Mouse (Mus musculus) urinary bladder, postnatal 10 days (tissue): ENCODE measurements around the gene Nt5e.
"Not testable (repeated sequence)": the region's sequence is repeated elsewhere in the genome, so short reads cannot be mapped to it uniquely, and the experiment has no call there.

ENCODE experiments used
- DNase-seq: peaks from one replicate; pipeline ENCODE4 v3.0.0; 2022; ENCODE audit warnings: low spot score

The Nt5e gene

GRCm38 (mm10) chr9:88326930-88327901 is at the start of gene Nt5e:
Gene Nt5e, plus strand, starts transcription at chr9:88327197.
- peak; percentile 46 for DNase-seq

- no peak for DNase-seq
These were observed 49.4 kb upstream of the Nt5e start for GRCm38 (mm10) chr9:88277588-88277987.

DNA sequence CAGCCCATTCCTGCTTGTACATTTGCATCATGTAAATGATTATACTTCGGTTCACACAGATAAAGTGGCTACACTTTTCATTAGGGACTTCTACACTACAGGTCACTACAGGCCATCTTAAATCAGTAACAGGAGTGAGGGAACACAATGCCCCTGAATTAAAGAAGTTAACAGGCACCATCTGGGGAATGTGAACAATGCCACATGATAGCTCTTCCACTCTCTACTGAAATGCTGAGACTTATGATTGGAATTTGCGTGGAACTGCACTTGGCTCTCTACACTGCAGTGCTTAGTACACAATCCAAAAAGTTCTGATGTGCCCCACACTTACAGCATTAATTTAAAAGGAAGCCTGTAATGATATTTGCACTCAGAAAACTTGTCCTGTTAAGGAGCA is 47.3 kb upstream of the Nt5e start:
- DNase-seq, result no peak

GRCm38 (mm10) chr9:88289568-88290168 is 37.3 kb upstream of the Nt5e start:
- no peak for DNase-seq

DNA sequence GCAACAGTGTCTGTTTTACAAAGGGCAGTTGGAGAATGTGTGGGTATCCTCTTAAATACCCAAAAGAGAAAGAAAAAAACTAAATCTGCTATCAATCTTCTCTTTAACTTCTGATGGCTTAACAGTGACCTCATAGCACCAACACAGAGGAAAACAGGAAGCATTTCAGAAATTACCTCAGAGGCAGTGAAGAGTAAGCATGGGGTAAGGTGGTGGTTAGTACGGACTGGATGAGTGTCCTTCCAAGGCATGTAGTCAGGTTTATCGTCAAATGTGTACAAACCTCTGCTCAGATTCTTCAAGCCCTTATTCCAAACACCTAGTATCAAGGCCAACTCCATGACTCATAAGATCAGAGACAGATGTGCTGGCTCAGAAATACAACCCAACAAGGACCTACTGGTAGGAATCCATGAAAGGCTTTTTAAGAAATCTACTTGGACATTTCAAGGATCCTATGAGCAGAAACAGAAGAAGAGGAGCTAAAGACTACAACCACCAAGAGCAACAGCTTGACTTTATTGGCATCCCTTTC is 34.1 kb upstream of the Nt5e start:
- DNase-seq, result no peak

DNA sequence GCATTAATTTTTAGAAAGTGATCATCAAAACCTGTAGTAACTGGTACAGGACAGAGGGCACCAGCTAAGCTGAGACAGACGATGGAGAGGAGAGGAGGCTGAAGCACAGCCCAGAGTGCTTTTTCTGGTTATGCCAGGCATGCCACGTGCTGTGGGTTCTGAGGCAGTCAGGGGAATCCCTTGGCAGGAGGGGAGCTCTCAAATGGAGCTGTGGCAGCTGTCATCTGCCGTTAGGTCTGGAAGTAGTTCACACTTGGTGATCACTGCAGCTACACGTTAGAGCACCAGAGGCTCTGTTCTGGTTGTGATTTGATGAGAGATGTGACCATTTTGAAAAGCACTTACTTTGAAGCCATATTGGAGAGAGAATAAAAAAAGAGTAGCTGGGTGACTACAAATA is 31.2 kb upstream of the Nt5e start:
- DNase-seq, result no peak

DNA sequence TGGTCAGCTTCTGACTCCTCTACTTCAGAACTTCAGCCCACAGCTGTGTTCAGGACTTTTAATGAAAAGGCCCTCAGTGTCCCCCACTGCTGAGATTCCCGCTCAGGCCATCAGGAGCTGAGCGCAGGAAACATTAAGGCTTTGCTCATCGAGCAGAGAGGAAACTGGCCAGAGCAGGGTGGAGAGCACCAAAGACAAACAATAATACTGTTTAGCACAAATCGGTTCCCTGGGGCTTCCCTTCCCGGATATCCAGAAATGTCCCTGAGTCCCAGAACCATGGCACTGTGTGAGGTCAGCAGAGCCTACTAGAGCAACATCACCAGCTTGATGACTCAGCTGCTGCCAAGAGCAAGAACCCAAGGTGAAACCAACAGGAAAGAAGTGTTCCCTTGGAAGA is 30.7 kb upstream of the Nt5e start:
- no peak for DNase-seq

GRCm38 (mm10) chr9:88297244-88297643 is 29.8 kb upstream of the Nt5e start:
- not testable (repeated sequence) for DNase-seq

DNA sequence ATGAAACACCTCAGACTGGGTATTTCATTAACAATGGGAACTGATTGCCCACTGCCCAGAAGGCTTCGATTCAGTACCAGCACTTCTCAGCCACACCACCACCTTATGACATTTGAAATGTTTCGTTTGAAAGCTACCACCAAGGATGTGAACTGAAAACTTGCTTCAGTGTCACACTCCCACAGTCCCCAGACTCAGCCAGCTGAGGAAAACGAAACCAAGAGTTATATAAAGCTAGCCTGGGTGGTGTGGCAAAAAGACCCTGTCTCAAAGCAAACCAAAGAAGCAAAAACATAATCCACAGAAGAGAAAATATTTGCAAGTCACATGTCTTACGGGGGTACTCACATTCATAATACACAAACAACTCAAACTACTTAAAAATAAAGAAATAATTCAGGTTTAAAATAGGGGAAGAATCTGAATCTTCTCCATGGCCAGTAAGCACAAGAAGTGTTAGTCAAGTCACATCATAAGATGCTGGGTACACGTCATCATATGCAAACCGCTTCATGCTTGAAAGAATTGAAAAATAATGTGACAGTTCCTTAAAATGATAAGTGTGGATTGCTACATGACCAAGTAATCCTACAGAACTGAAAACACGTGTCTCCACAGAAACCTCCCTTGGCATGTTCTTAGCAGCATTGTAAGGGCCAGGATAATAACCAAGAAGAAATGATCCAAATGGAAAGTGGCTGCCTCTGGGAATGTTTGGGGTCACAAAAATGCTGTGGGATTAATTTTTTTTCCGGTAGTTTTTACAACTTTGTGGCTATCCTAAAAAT is 28.9 kb upstream of the Nt5e start:
- no peak for DNase-seq

DNA sequence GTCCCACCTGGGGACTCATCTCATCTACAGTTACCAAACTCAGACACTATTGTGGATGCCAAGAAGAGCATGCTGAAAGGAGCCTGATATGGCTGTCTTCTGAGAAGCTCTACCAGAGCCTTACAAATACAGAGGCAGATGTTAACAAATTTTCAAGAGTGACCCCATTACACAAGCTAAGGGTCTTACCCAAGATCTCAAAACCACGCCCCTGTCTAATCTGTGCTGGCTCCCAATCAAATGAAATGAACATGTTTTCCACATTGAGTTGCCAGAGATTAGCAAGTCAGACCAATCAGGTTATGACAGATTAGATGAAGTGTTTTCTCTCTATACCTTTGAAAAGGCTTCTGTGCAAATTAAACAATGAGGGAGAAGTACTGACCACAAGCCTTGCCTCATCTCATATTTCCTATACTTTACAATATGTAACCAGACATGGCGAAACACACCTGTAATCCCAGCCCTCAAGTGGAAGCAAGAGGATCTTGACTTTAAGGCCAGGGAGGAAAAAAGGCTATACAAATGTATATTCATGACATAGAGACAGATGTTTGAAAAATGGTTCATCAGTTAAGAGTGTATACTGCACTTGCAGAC is 19.9 kb upstream of the Nt5e start:
- no peak for DNase-seq

- no peak for DNase-seq
These were observed 17.9 kb upstream of the Nt5e start for GRCm38 (mm10) chr9:88309127-88309526.

GRCm38 (mm10) chr9:88319226-88319625 is 7.8 kb upstream of the Nt5e start:
- DNase-seq, result no peak

DNA sequence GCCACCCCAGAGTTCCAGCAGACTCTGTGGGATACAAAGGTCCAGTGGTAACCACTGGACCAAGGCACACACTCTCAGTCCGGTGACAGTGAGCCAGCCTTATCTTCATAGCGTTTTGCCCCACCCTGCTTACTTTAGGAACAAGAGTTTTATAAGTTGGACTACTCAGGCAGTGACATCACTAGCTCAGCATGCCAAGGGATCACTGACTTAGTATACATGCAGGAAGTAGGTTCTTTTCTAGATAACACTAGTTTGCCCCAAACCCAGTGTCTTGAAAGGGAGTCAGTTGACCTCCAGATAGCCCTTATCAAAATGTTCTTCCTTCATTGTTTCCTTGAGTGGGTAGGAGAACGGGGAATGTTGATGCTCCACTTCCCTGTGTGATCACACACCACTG is 2.4 kb upstream of the Nt5e start:
- no peak for DNase-seq

DNA sequence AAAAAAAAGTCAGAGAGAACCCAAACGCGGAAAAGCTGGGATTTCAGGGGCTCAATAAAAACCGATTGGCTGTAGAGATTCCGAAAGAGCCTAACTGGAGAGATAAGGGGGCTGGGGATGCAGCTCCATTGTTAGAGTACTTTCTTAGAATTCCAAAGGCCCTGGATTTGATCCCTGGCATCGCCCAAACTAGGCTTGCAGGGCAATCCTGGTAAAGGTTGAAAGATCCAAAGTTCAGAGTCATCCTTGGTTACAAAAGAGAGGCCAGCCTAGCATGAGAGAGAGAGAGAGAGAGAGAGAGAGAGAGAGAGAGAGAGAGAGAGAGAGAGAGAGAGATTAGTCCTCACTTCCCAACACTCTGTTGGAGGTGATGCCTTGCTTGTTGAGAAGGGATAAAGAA is 1.7 kb downstream of the Nt5e start:
- no peak for DNase-seq

DNA sequence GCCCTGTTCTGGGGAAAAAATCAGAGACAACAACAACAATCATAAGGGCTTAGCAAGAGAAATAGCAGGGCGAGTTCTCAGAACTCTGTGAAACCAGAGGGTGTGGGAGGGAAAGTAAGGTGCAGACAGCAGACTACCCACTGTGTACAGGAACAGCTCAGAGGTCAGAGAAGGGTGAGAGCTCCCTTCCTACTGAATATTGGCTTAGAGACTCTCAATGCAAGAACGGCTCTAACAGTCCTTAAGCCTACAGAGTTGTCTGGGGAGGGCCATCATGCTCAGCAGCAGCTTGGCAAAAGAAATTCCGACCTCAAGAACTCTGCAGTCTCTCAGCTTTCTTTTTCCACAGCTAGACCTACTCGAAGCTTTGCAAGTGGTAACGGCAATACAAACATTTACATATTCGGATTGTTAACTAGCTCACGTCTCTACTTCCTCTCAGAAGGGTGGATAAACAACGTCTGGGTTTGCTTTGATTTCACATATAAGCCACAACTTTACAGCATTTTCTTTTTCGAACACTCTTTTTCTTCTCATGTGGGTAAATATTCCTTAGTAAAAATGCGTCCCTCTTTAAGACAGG is 2.3 kb downstream of the Nt5e start:
- DNase-seq, result no peak

DNA sequence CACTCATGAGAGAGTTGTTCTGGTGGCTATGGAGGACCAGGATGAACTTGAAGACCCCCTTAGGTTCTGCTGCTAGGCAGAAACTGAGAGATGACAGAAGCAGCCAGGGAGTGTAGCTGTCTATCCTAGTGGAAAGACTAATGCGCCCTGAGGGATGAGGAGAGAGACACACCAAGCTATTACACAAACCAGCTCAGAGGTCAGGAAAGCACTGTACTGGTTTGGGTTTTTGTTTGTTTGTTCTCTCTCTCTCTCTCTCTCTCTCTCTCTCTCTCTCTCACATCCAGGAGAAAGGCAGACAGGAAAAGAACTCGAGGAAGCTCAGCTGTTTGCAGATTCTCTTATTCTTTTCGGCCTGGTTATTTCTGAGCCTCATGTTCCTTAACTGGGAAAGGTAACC is 3.3 kb downstream of the Nt5e start:
- DNase-seq, result no peak

DNA sequence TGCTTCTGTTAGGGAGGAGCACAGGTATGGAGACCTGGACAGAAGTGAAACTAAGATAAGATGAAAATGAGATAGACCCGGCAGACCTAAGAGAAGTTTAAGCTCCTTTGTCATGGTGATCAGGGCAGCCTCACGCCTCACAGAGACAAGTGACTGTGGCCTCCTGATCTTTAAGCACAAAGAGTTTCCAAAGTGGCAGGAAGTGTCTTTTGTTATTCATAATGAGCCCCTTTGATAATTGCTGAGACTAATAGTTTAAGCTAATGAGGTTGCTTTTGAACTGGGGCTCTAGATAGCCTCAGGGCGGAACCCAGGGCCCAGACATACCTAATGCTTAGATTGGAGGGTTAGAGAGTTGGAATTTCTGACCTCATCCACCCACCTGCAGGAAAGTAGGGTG is 5.5 kb downstream of the Nt5e start:
- DNase-seq, result no peak

- no peak for DNase-seq
These were observed 8.8 kb downstream of the Nt5e start for GRCm38 (mm10) chr9:88335839-88336238.

GRCm38 (mm10) chr9:88340819-88341218 is 13.8 kb downstream of the Nt5e start:
- DNase-seq, result no peak

GRCm38 (mm10) chr9:88342241-88342640 is 15.2 kb downstream of the Nt5e start:
- DNase-seq, result no peak

- no peak for DNase-seq
These were observed 15.7 kb downstream of the Nt5e start for GRCm38 (mm10) chr9:88342701-88343100.

GRCm38 (mm10) chr9:88344424-88344823 is 17.4 kb downstream of the Nt5e start:
- no peak for DNase-seq
